Mouse (Mus musculus): ENCODE measurements around the gene Lgals2. TPM values are rescaled to one million over a fixed set of nuclear protein-coding genes. Genes with fewer than 3 reads are reported as not detected.

Gene Lgals2
- polyA plus RNA-seq (2012; ENCODE audit: insufficient read depth, low replicate concordance), result not detected in 2 replicates

- peaks cover 44% of the 10 kb centered on the region for H3K27me3 ChIP-seq (replicated peaks)
- no peaks in the 10 kb centered on the region for H3K9me3 ChIP-seq
- peak within 1 kb of the TSS; percentile 38 for H3K4me3 ChIP-seq (replicated peaks)
- no peaks in the 10 kb centered on the region for H3K36me3 ChIP-seq (replicated peaks; ENCODE audit: low read length)
- no peak for TF ChIP-seq FLI1 (IDR thresholded peaks at IDR 0.05; ENCODE audit: low read length)
- peaks cover 57% of the 10 kb centered on the region for H3K4me1 ChIP-seq
Measured at GRCm38 (mm10) chr15:78855303-78855965, at the start of gene Lgals2. TSS of gene Lgals2 (minus strand) at chr15:78855529.

GRCm38 (mm10) chr15:78903243-78903642 is 47.9 kb upstream of the Lgals2 start:
- no peak for TF ChIP-seq GATA1 (IDR thresholded peaks at IDR 0.05; ENCODE audit: borderline replicate concordance, low read length)
- no peak for TF ChIP-seq FLI1 (IDR thresholded peaks at IDR 0.05; ENCODE audit: low read length)
- Histone ChIP-seq H3K4me3 (replicated peaks) (peak overlapping the region; percentile 87), H3K9me3 (no peaks in the 10 kb centered on the region), H3K36me3 (replicated peaks; ENCODE audit: low read length) (peaks cover 73% of the 10 kb centered on the region), H3K4me1 (peaks cover 84% of the 10 kb centered on the region), H3K27me3 (replicated peaks) (no peaks in the 10 kb centered on the region)

- TF ChIP-seq FLI1 (IDR thresholded peaks at IDR 0.05; ENCODE audit: low read length) (no peak), GATA1 (IDR thresholded peaks at IDR 0.05; ENCODE audit: borderline replicate concordance, low read length) (no peak)
- Histone ChIP-seq H3K36me3 (replicated peaks; ENCODE audit: low read length) (peaks cover 68% of the 10 kb centered on the region), H3K27me3 (replicated peaks) (no peaks in the 10 kb centered on the region), H3K4me1 (peaks cover 84% of the 10 kb centered on the region), H3K4me3 (replicated peaks) (peak overlapping the region; percentile 99), H3K9me3 (no peaks in the 10 kb centered on the region)
Measured at GRCm38 (mm10) chr15:78901422-78901789, 46.1 kb upstream of the Lgals2 start.

GRCm38 (mm10) chr15:78900585-78901421 is 45.5 kb upstream of the Lgals2 start:
- peak overlapping the region; percentile 99 for H3K4me3 ChIP-seq (replicated peaks)
- H3K9me3 ChIP-seq, result no peaks in the 10 kb centered on the region
- TF ChIP-seq FLI1 (IDR thresholded peaks at IDR 0.05; ENCODE audit: low read length) (no peak), GATA1 (IDR thresholded peaks at IDR 0.05; ENCODE audit: borderline replicate concordance, low read length) (no peak)
- H3K27me3 ChIP-seq (replicated peaks), result no peaks in the 10 kb centered on the region
- H3K4me1 ChIP-seq, result peaks cover 85% of the 10 kb centered on the region
- peaks cover 68% of the 10 kb centered on the region for H3K36me3 ChIP-seq (replicated peaks; ENCODE audit: low read length)

- TF ChIP-seq FLI1 (IDR thresholded peaks at IDR 0.05; ENCODE audit: low read length), result no peak
- no peak for TF ChIP-seq GATA1 (IDR thresholded peaks at IDR 0.05; ENCODE audit: borderline replicate concordance, low read length)
- Histone ChIP-seq H3K9me3 (no peaks in the 10 kb centered on the region), H3K36me3 (replicated peaks; ENCODE audit: low read length) (peaks cover 68% of the 10 kb centered on the region), H3K4me3 (replicated peaks) (peak within 1 kb of the TSS; percentile 99), H3K4me1 (peaks cover 88% of the 10 kb centered on the region), H3K27me3 (replicated peaks) (no peaks in the 10 kb centered on the region)
Measured at GRCm38 (mm10) chr15:78899740-78900584, 44.6 kb upstream of the Lgals2 start, which contains the start of gene Sh3bp1. TSS of gene Sh3bp1 (plus strand) at chr15:78899768.

GRCm38 (mm10) chr15:78899409-78899739 is 44.0 kb upstream of the Lgals2 start, which contains the start of gene Gm49510:
TSS of gene Gm49510 (plus strand) at chr15:78899667.
- no peaks in the 10 kb centered on the region for H3K9me3 ChIP-seq
- peaks cover 88% of the 10 kb centered on the region for H3K4me1 ChIP-seq
- H3K36me3 ChIP-seq (replicated peaks; ENCODE audit: low read length), result peaks cover 62% of the 10 kb centered on the region
- peak within 1 kb of the TSS; percentile 99 for H3K4me3 ChIP-seq (replicated peaks)
- no peak for TF ChIP-seq FLI1 (IDR thresholded peaks at IDR 0.05; ENCODE audit: low read length)
- no peak for TF ChIP-seq GATA1 (IDR thresholded peaks at IDR 0.05; ENCODE audit: borderline replicate concordance, low read length)
- H3K27me3 ChIP-seq (replicated peaks), result no peaks in the 10 kb centered on the region

- H3K9me3 ChIP-seq, result no peaks in the 10 kb centered on the region
- H3K36me3 ChIP-seq (replicated peaks; ENCODE audit: low read length), result peaks cover 62% of the 10 kb centered on the region
- TF ChIP-seq FLI1 (IDR thresholded peaks at IDR 0.05; ENCODE audit: low read length) (no peak), GATA1 (IDR thresholded peaks at IDR 0.05; ENCODE audit: borderline replicate concordance, low read length) (no peak)
Measured at GRCm38 (mm10) chr15:78898507-78899001, 43.2 kb upstream of the Lgals2 start.

GRCm38 (mm10) chr15:78897488-78897887 is 42.2 kb upstream of the Lgals2 start:
- Histone ChIP-seq H3K27me3 (replicated peaks) (no peaks in the 10 kb centered on the region), H3K9me3 (no peaks in the 10 kb centered on the region), H3K36me3 (replicated peaks; ENCODE audit: low read length) (peaks cover 62% of the 10 kb centered on the region), H3K4me3 (replicated peaks) (peak overlapping the region; percentile 99), H3K4me1 (peaks cover 88% of the 10 kb centered on the region)
- no peak for TF ChIP-seq FLI1 (IDR thresholded peaks at IDR 0.05; ENCODE audit: low read length)
- no peak for TF ChIP-seq GATA1 (IDR thresholded peaks at IDR 0.05; ENCODE audit: borderline replicate concordance, low read length)

More at GRCm38 (mm10) chr15:78898507-78899001, 43.2 kb upstream of the Lgals2 start:
- Histone ChIP-seq H3K4me3 (replicated peaks) (peak overlapping the region; percentile 99), H3K4me1 (peaks cover 88% of the 10 kb centered on the region), H3K27me3 (replicated peaks) (no peaks in the 10 kb centered on the region)

- Histone ChIP-seq H3K27me3 (replicated peaks) (no peaks in the 10 kb centered on the region), H3K4me1 (peaks cover 88% of the 10 kb centered on the region), H3K4me3 (replicated peaks) (peak overlapping the region; percentile 91), H3K9me3 (no peaks in the 10 kb centered on the region), H3K36me3 (replicated peaks; ENCODE audit: low read length) (peaks cover 63% of the 10 kb centered on the region)
- TF ChIP-seq GATA1 (IDR thresholded peaks at IDR 0.05; ENCODE audit: borderline replicate concordance, low read length) (no peak), FLI1 (IDR thresholded peaks at IDR 0.05; ENCODE audit: low read length) (no peak)
Measured at GRCm38 (mm10) chr15:78896149-78896548, 40.8 kb upstream of the Lgals2 start.
